Mouse (Mus musculus): ENCODE measurements around the gene Fat4.

The Fat4 gene

GRCm38 (mm10) chr3:38906832-38907231, 20.1 kb downstream of the Fat4 start:
- no peak for DNase-seq (ENCODE audit: low read depth in 2 of 2, low spot score in 2 of 2)

DNA sequence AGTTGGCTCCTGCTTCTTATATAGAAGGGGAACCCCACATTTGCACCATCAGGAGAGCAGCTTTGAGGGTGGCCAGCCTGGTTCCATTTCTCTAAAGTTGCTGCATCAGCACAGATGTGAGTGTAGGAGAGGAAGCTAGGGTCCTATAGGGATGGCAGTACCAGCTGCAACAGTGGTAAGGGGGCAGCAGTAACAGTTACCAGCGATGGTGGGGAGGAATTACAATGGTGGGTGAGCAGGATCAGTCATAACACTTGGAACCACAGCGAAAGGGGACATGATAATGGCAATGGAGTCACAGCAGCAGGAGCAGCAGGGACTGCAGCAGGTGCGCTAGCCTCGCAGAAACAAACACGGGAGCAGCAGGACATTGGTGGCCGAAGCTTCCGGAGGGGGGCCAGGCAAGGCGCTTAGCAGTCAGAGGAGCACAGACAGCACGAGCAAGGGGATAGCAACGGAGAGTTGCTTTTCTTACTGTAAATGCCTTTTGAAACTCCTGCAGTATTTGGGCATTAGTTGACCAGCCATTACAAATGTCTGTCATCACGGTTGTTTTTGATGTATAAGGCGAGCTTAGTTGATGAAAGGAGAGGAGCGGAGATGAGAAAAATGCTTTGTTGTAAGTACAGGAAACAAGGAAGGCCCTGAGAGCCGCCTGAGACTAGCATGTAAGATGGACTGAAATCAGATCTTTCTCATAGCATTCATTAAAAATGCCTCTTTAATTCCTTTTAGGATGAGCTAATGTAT, 21.1 kb downstream of the Fat4 start:
- no peak for DNase-seq (ENCODE audit: low read depth in 2 of 2, low spot score in 2 of 2)

- no peak for DNase-seq (ENCODE audit: low read depth in 2 of 2, low spot score in 2 of 2)
Measured at GRCm38 (mm10) chr3:38908426-38909111, 21.8 kb downstream of the Fat4 start.

DNA sequence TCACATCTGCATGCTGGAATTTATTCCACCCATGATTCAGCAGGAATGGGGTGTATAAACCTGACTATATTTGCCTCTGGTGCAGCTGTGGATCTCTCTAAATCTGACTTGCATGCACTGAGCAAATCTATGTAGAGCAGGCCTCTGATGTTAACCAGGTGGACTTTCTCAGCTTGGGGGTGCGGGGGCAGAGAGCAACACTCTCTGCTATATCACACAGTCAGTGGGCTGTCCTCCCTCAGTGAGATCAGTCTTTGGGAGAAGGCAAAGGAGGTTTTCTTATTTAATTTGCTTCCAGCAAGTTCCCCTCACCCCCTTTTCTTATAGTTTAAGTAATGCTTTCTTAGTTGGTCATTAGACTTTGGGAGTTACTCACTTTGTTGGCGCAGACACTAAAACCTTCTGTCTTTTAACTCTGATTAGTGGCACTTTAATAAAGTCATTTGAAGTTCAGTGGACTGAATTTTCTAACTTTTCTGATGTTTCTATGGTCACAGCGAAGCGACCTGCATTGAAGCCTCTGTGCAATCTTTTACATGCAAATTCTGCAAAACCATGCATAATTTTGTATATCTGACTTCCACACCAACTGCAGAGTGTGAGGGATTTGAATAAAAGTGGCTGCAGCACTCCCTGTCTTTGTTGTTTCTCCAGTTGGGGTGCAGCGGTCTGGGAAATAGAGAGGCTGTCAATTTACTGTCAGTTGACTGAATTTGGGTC, 26.2 kb downstream of the Fat4 start:
- no peak for DNase-seq (ENCODE audit: low read depth in 2 of 2, low spot score in 2 of 2)

DNA sequence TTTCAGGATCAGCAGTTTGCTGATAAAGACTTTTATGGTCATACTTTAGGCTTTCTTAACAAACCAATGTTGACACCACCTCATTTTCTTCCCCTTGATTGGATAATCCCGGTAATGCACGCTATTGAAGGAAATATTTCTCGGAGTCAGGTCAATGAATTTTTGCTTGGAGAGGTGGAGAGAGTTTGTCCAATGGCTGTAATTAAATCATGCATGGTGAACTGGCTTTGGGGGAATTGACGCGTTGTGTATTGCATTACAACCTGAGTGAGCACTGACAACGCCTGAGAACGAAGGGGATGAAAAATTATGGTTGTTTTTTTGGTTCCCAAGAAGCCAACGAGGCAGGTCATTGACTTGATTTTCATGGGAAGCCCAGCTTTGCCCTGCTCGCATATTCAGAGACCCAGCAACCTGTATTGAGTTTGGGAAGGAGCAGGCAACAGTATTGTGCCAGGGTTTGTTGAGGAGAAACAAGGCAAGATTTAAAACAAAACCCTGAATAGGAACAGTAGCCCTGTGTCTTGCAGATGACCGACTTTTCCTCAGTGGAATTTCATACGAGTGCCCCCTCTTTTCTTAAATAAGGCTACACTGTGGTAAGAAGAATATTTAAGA, 26.9 kb downstream of the Fat4 start:
- no peak for DNase-seq (ENCODE audit: low read depth in 2 of 2, low spot score in 2 of 2)

DNA sequence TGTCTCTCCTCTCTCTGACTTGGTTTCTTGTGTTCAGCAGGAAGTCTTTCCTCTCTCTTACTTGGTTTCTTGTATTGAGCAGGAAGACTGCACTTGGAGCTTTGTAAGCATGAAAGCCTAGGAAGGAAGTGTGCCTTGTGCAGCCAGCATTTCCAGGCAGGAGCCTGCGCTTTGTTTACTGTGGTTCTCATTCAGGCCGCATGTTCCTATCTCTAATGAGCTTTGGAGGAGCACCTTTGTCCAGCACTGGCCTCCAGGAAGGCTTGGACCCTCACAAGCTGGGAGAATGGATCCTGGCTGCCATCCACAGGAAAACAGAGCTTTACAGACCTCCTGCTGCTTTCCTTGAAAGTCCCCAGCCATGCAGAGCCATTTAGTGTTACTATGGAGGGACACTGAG, 32.2 kb downstream of the Fat4 start:
- DNase-seq (ENCODE audit: low read depth in 2 of 2, low spot score in 2 of 2), result no peak

DNA sequence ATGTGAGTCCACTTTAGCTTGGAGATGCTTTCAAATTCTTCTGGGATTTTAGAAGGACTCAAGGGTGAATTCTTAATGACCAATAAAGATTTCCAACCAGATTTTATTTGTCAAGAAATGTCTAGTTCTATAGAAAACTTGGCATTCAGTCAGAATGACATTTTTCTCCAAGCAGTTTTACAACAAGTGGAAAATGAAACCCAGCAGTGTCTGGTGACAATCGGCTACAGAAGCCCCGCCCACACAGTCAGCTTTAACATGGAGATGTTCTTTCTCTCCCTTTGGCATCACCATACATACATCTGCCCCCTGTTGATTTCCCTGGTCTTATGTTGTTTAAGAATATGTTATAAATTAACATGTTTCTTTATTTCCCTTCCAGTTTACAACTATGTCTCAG, 34.3 kb downstream of the Fat4 start:
- DNase-seq (ENCODE audit: low read depth in 2 of 2, low spot score in 2 of 2), result no peak

GRCm38 (mm10) chr3:38923251-38923686, 36.5 kb downstream of the Fat4 start:
- no peak for DNase-seq (ENCODE audit: low read depth in 2 of 2, low spot score in 2 of 2)

DNA sequence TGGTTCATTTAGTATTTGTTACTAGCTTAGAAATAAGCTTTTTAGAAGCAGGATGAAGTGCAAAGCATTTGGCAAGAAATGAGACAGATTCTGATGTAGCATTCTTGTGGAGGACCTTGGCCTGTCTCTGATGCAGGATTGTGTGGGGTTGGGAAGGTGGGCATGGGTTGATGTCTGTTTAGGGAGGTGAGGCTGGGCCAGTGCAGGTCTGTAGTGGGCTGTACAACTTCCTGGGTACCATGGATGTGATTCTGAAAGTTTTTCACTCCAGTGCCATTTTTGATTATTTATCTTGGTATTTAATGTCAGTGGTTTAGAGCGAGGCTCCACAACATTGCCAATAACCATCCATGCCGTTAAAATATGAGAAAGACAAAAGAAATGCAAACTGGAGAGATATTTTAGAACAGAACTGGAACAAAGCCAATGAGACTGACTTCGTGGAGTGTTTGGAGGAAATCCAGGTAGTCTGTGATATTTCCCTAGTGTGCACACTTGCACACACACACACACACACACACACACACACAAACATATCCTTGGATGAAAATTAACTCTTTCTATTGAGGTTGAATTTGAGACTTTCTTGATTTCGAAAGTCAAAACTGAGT, 41.4 kb downstream of the Fat4 start:
- no peak for DNase-seq (ENCODE audit: low read depth in 2 of 2, low spot score in 2 of 2)

DNA sequence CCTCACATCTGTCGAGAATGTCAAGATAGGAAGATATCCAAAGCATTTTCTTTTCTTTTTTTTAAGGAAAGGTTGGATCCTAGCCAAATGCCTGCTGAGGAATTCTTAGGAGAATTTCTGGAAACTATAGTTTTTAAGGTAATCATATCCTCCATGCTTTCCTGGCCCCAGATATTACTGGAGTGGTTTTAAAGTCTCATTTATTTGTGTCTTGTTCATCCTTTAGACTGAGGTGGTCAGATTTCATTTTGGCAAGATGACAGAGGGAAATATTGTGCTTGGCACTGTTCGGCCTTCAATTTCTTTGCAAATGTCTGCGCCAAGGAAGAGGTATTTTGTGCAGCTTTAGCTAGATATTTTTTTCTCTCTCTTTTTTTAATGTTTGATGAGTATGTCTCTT, 42.0 kb downstream of the Fat4 start:
- DNase-seq (ENCODE audit: low read depth in 2 of 2, low spot score in 2 of 2), result no peak

DNA sequence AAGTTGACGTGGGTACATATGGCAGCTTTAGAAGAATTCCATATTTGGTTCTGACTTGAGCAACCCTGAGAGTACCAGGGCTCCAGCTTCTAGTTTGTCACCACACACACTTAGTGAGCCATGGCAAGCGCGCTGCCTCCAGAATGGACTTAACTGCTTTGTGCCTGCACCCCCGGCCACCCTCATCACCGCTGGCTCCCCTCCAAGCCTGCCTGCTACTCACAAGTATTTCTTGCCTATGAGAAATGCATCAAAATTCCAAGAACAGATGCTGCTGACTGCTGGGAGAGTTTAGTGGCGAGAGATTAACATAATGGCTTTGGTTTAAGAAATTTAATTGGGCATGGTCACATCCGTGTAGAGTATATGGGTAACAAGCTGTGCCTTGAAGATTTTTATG, 48.0 kb downstream of the Fat4 start:
- DNase-seq (ENCODE audit: low read depth in 2 of 2, low spot score in 2 of 2), result no peak

DNA sequence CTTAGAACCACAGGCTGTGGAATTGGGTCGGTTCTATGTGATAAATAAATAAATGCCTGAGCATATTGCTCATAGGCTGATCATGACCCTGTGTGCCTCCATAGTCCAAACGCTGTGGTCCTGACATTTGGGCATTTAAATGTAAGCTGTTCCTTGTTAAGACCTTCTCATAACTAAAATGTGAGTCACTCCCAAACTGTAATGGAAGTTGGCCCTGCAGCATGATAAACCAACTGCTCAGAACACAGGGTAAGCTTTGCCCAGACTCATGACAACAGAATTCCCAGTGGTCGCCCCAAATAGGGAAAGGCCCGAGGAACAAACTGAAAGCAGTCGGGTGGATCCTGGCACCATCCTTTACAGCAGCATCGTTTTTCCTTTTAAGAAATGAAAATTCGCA, 49.7 kb downstream of the Fat4 start:
- no peak for DNase-seq (ENCODE audit: low read depth in 2 of 2, low spot score in 2 of 2)

GRCm38 (mm10) chr3:38937159-38937558, 50.4 kb downstream of the Fat4 start:
- no peak for DNase-seq (ENCODE audit: low read depth in 2 of 2, low spot score in 2 of 2)

DNA sequence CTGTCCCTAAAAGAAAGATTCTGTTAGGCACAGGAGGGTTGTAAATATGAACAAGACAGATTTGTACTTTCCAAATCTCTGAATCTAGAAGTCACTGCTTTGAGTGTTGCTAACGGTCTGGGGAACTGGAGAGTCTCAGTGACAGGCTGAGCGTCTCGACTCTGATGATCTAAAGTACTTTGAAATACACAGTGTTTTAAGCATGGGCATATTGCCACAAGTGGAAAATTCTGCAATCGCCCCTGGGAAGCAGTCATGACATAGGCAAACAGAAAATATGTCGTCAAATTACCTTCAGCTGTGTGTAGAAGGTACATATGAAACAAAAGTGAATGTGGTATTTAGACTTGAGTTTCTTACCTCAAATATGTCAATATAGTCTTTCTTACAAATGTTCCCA, 51.4 kb downstream of the Fat4 start:
- DNase-seq (ENCODE audit: low read depth in 2 of 2, low spot score in 2 of 2), result no peak

- no peak for DNase-seq (ENCODE audit: low read depth in 2 of 2, low spot score in 2 of 2)
Measured at GRCm38 (mm10) chr3:38939573-38939972, 52.8 kb downstream of the Fat4 start.

GRCm38 (mm10) chr3:38940327-38940726, 53.6 kb downstream of the Fat4 start:
- no peak for DNase-seq (ENCODE audit: low read depth in 2 of 2, low spot score in 2 of 2)

DNA sequence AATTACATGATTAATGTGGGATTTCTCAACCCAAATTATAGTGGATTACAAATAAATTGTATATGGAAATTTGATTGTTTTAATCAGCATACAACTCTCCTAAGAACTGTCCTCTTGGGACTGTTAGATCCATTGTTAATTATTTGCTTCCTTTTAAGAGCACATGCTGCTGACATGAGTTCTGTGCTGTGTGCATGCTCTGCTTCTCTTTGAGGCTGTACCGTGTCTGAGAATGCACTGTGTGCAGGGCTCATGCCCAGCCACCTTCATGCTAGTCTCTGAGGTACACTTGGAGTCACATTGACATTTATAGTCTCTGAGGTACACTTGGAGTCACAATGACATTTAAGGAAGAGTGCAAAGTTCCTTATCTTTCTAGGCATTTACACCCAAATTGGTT, 58.4 kb downstream of the Fat4 start:
- no peak for DNase-seq (ENCODE audit: low read depth in 2 of 2, low spot score in 2 of 2)

DNA sequence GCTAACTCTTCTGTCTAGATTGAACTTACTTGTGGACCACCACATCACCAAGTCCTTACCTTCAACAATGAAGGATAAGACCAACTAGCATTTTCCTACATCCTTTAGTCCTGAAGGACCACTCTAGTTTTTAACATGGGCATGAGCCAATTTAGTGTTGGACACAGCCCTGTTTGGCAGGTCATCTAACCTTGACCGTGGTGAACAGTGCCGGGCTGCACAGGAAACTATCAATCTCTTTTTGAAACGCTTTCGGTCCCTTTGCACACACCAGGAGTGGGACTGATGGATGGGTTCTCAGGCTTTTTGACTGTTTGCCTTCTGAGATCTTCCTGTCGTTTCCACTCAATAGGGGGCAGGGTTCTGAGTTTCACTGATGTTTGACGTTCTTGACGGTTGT, 61.0 kb downstream of the Fat4 start:
- no peak for DNase-seq (ENCODE audit: low read depth in 2 of 2, low spot score in 2 of 2)

GRCm38 (mm10) chr3:38952602-38953001, 65.9 kb downstream of the Fat4 start:
- no peak for DNase-seq (ENCODE audit: low read depth in 2 of 2, low spot score in 2 of 2)

GRCm38 (mm10) chr3:38954196-38954595, 67.5 kb downstream of the Fat4 start:
- no peak for DNase-seq (ENCODE audit: low read depth in 2 of 2, low spot score in 2 of 2)

- no peak for DNase-seq (ENCODE audit: low read depth in 2 of 2, low spot score in 2 of 2)
Measured at GRCm38 (mm10) chr3:38956012-38956648, 69.4 kb downstream of the Fat4 start.

All from CD8-positive naive resting alpha-beta T cell, adult 2 months (primary cell).